Comparison of ENCODE assay signal across 8 mouse cellular contexts in genomic region chr11:97644834-97645233, GRCm38 (mm10). TPM values are rescaled to one million over a fixed set of nuclear protein-coding genes. Genes with fewer than 3 reads are reported as not detected.
DNase-seq lines count a peak whose midpoint lies in the region; ATAC-seq lines count a peak whose summit lies in the region.

No protein-coding gene starts in this region.

- H3K36me3 ChIP-seq in heart, embryonic 11.5 days (ENCODE audit: control insufficient read depth, insufficient read depth, low read length): no peaks in the 10 kb centered on the region

- ATAC-seq in heart, embryonic 11.5 days (replicated peaks; ENCODE audit: insufficient number of reproducible peaks, low FRiP score, low TSS enrichment): no peak
- ATAC-seq in megakaryocyte progenitor cell, adult 5-6 weeks (replicated peaks; ENCODE audit: poor library complexity): peak; percentile 66

- DNase-seq in heart, adult 18-20 months: peak; percentile 75 to 88
- peak; percentile 82 for DNase-seq in urinary bladder, postnatal 14 days (ENCODE audit: low spot score)
- DNase-seq in urinary bladder, postnatal 10 days (ENCODE audit: low spot score): no peak
- peak; percentile 77 to 87 for DNase-seq in cerebellum, postnatal 14 days
- peak; percentile 84 for DNase-seq in induced T-regulatory cell, adult 2 months (ENCODE audit: low read depth)
- peak; percentile 88 for DNase-seq in thymus, postnatal 4 days

- H3K27ac ChIP-seq in heart, embryonic 11.5 days (ENCODE audit: low read depth, low read length): no peak overlapping the region

- H3K27me3 ChIP-seq in heart, embryonic 11.5 days (ENCODE audit: control insufficient read depth, insufficient read depth, low read length): no peaks in the 10 kb centered on the region

- H3K9me3 ChIP-seq in heart, embryonic 11.5 days (replicated peaks; ENCODE audit: control insufficient read depth, low read length): no peaks in the 10 kb centered on the region

- no peak overlapping the region for H3K9ac ChIP-seq in heart, embryonic 11.5 days (ENCODE audit: low read depth, low read length)

- H3K4me1 ChIP-seq in heart, embryonic 11.5 days (ENCODE audit: control insufficient read depth, insufficient read depth, low read length): no peaks in the 10 kb centered on the region

- H3K4me3 ChIP-seq in heart, embryonic 11.5 days (ENCODE audit: low read depth, low read length): no peak overlapping the region

- H3K4me2 ChIP-seq in heart, embryonic 11.5 days: no peak overlapping the region

- 2% methylated on average over 6 of the region's 6 CpGs for WGBS in heart, embryonic 11.5 days (ENCODE audit: insufficient replicate concordance)

RNA-seq across cellular contexts. Expression of gene Epop, which starts 15.3 kb away (rescaled TPM):
- 1 to 10 TPM in 1 of 2 experiments, under 1 TPM in 1; 0.84 to 1.1 TPM for total RNA-seq in heart, adult 18-20 months (2021)
- polyA plus RNA-seq in heart, embryonic 11.5 days (2014; fragmentation: Nextera tagmentation; extraction: Ambion mirVana): 1.4 and 1.5 TPM in 2 replicates
- 3.4 and 4.0 TPM in 2 replicates for total RNA-seq in megakaryocyte progenitor cell, adult 5-6 weeks (2015)
- total RNA-seq in megakaryocyte progenitor cell, adult 5-6 weeks (2017): 0.62 and 0.91 TPM in 2 replicates

RNA-seq across cellular contexts. Expression of gene Mllt6, which starts 18.4 kb away (rescaled TPM):
- total RNA-seq in heart, adult 18-20 months (2021): 10 to 100 TPM; 59.5 to 60.0 TPM
- polyA plus RNA-seq in heart, embryonic 11.5 days (2014; fragmentation: Nextera tagmentation; extraction: Ambion mirVana): 2.9 and 3.3 TPM in 2 replicates
- 3.3 and 4.5 TPM in 2 replicates for total RNA-seq in megakaryocyte progenitor cell, adult 5-6 weeks (2015)
- total RNA-seq in megakaryocyte progenitor cell, adult 5-6 weeks (2017): 5.8 and 7.2 TPM in 2 replicates

RNA-seq across cellular contexts. Expression of gene Cisd3, which starts 40.8 kb away (rescaled TPM):
- total RNA-seq in heart, adult 18-20 months (2021): 100 to 1,000 TPM; 134 to 145 TPM
- polyA plus RNA-seq in heart, embryonic 11.5 days (2014; fragmentation: Nextera tagmentation; extraction: Ambion mirVana): 45.8 and 52.3 TPM in 2 replicates
- total RNA-seq in megakaryocyte progenitor cell, adult 5-6 weeks (2015): 17.4 and 24.9 TPM in 2 replicates
- total RNA-seq in megakaryocyte progenitor cell, adult 5-6 weeks (2017): 3.5 and 5.4 TPM in 2 replicates

RNA-seq across cellular contexts. Expression of gene Pcgf2, which starts 55.5 kb away (rescaled TPM):
- total RNA-seq in heart, adult 18-20 months (2021): 1 to 10 TPM; 4.8 to 4.9 TPM
- 10.3 and 16.4 TPM in 2 replicates for polyA plus RNA-seq in heart, embryonic 11.5 days (2014; fragmentation: Nextera tagmentation; extraction: Ambion mirVana)
- total RNA-seq in megakaryocyte progenitor cell, adult 5-6 weeks (2015): 3.9 and 4.6 TPM in 2 replicates
- 1.2 and 1.5 TPM in 2 replicates for total RNA-seq in megakaryocyte progenitor cell, adult 5-6 weeks (2017)

RNA-seq across cellular contexts. Expression of gene Psmb3, which starts 58.4 kb away (rescaled TPM):
- total RNA-seq in heart, adult 18-20 months (2021): 100 to 1,000 TPM; 135 to 150 TPM
- polyA plus RNA-seq in heart, embryonic 11.5 days (2014; fragmentation: Nextera tagmentation; extraction: Ambion mirVana): 416 and 447 TPM in 2 replicates
- total RNA-seq in megakaryocyte progenitor cell, adult 5-6 weeks (2015): 114 and 126 TPM in 2 replicates
- total RNA-seq in megakaryocyte progenitor cell, adult 5-6 weeks (2017): 158 and 185 TPM in 2 replicates

Comparison
In these comparisons a context has a peak if more than half of its experiments do, and no peak if none do; other contexts are left out.
1. RNA of gene Mllt6, which starts 18.4 kb away (total RNA-seq): 59.5 to 60.0 TPM in heart, adult 18-20 months; 3.3 to 7.2 TPM in megakaryocyte progenitor cell, adult 5-6 weeks; every median in the first group is over 4 times any median in the second.
2. RNA of gene Cisd3, which starts 40.8 kb away (total RNA-seq): 134 to 145 TPM in heart, adult 18-20 months; 3.5 to 24.9 TPM in megakaryocyte progenitor cell, adult 5-6 weeks; every median in the first group is over 4 times any median in the second.